Mouse (Mus musculus): ENCODE measurements at regions not wholly inside any gene's neighbourhood (a gene's known extent, or its start where the extent isn't known, plus 50 kb on each side); places are given as distances from the start of the nearest gene placed in this dataset.

DNA sequence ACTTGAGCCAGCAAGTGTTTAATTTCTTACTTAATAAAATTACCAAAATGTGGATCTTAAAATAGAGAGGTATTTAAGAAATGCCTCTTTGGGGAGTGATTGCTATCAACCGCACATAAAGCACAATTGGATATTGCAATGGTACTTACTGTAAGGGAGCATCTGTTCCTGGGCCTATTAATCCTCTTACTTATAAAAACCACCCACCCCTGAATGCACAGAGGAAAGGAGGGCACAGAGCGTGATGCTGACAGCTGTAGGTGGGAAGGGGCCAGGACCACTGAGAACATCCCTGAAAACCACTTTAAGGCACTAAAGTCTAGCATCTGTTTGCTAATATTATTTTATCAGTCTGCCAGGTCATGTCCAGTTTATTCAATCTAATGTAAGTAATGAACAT, 146.1 kb downstream of the Rgs21 start:
- TF ChIP-seq POLR2A (IDR thresholded peaks at IDR 0.05; ENCODE audit: borderline replicate concordance, extremely low read depth, insufficient read depth, insufficient read length): no peak
- H3K36me3 ChIP-seq (ENCODE audit: control insufficient read depth, insufficient read depth, low read length): no peaks in the 10 kb centered on the region
- DNase-seq (ENCODE audit: low spot score): no peak
- no peaks in the 10 kb centered on the region for H3K4me1 ChIP-seq (ENCODE audit: control insufficient read depth, insufficient read depth, low read length)
- H3K9me3 ChIP-seq (ENCODE audit: control insufficient read depth, low read length): no peaks in the 10 kb centered on the region
- no peak overlapping the region for H3K9ac ChIP-seq (ENCODE audit: low read depth, low read length, severe bottlenecking)
- H3K4me2 ChIP-seq (replicated peaks; ENCODE audit: low read depth, low read length, severe bottlenecking): no peak overlapping the region
- H3K4me3 ChIP-seq (replicated peaks; ENCODE audit: low read length): no peak overlapping the region
- no peaks in the 10 kb centered on the region for H3K27me3 ChIP-seq (ENCODE audit: control insufficient read depth, insufficient read depth, low read length)
- no peak for ATAC-seq (ENCODE audit: low FRiP score, low read depth)
- WGBS: 70% methylated on average over 2 of the region's 2 CpGs
- no peak overlapping the region for H3K27ac ChIP-seq (replicated peaks; ENCODE audit: low read depth, low read length)

DNA sequence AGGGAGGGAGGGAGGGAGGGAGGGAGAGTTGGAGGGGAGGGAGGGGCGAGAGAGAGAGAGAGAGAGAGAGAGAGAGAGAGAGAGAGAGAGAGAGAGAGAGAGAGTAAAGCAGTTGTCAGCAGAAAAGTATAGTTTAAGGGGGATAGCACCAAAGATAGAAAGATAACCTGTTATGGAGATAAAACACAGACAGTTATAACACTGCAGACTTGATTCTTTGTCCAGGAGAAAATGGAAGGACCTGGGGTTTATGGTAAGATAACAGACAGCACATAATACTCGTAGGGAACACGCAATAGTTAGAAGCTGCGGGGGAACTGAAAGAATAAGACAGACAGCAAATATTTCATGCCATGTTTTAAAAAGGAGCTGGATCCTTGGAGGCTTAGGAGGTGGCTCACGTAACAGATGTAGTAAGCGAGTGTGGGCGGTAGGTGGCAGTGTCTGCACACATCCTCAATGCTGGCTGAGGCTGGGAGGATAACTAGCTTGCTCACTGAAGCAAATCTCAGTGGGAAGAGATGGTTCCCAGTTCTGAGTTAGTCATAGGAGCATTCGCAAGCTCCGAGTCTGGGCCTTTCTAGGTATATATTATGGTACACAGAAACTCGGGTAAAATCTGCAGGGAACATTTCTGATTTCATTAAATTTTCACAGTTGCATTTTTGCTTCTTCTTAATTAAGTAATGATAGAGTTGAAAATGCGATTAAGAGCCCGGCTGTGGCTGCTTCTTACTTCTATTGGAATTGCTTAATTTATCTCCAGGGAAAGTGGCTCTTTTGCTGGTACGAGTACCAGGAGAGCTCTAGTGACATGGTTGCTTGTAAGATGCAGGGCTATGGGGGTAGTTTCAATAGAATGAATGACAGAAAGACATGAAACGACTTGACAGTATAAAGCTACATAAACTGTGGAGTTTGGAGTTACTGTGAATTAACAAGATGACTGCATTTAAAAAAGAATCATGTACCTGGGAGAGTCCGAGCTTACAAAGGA, 157.6 kb upstream of the Rgs1 start:
- 41% methylated on average over 15 of the region's 15 CpGs for WGBS
- H3K27me3 ChIP-seq (ENCODE audit: control insufficient read depth, insufficient read depth, low read length): no peaks in the 10 kb centered on the region

DNA sequence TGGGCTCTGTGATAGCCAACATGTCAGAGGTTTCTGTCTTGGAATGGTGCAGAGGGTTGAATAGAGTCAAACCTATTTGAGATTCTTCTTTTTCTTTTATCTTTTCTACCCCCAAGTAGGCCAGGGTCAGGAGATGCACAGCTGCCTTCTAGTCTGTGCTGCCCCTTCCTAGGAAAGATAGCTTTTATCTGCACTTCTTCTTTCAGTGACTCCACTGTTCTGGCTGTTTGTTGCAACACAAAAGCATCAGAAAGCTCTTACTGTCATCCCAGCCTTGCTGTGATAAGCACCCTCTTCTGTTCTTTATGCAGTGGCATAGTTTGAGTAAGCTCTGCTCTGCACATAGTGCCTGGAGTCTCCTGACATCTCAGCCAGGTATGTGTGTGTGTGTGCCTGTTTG, 156.7 kb upstream of the Rgs1 start:
- no peak for ATAC-seq (ENCODE audit: low FRiP score, low read depth)
- no peak for TF ChIP-seq POLR2A (IDR thresholded peaks at IDR 0.05; ENCODE audit: borderline replicate concordance, extremely low read depth, insufficient read depth, insufficient read length)
- H3K36me3 ChIP-seq (ENCODE audit: control insufficient read depth, insufficient read depth, low read length): no peaks in the 10 kb centered on the region

More for the DNA sequence above, 157.6 kb upstream of the Rgs1 start:
- H3K4me3 ChIP-seq (replicated peaks; ENCODE audit: low read length): no peak overlapping the region
- peak; percentile 73; the same call in 1 of the 2 replicates for ATAC-seq (ENCODE audit: low FRiP score, low read depth)
- no peaks in the 10 kb centered on the region for H3K9me3 ChIP-seq (ENCODE audit: control insufficient read depth, low read length)
- H3K9ac ChIP-seq (ENCODE audit: low read depth, low read length, severe bottlenecking): no peak overlapping the region
- no peaks in the 10 kb centered on the region for H3K4me1 ChIP-seq (ENCODE audit: control insufficient read depth, insufficient read depth, low read length)
- peak; percentile 84 for DNase-seq (ENCODE audit: low spot score)
- no peak overlapping the region for H3K27ac ChIP-seq (replicated peaks; ENCODE audit: low read depth, low read length)
- H3K36me3 ChIP-seq (ENCODE audit: control insufficient read depth, insufficient read depth, low read length): no peaks in the 10 kb centered on the region
- no peak overlapping the region for H3K4me2 ChIP-seq (replicated peaks; ENCODE audit: low read depth, low read length, severe bottlenecking)
- no peak for TF ChIP-seq POLR2A (IDR thresholded peaks at IDR 0.05; ENCODE audit: borderline replicate concordance, extremely low read depth, insufficient read depth, insufficient read length)

GRCm38 (mm10) chr1:144405031-144405430, 156.0 kb upstream of the Rgs1 start:
- Histone ChIP-seq H3K9ac (ENCODE audit: low read depth, low read length, severe bottlenecking) (no peak overlapping the region), H3K4me2 (replicated peaks; ENCODE audit: low read depth, low read length, severe bottlenecking) (no peak overlapping the region), H3K27ac (replicated peaks; ENCODE audit: low read depth, low read length) (no peak overlapping the region), H3K36me3 (ENCODE audit: control insufficient read depth, insufficient read depth, low read length) (no peaks in the 10 kb centered on the region), H3K4me1 (ENCODE audit: control insufficient read depth, insufficient read depth, low read length) (no peaks in the 10 kb centered on the region), H3K9me3 (ENCODE audit: control insufficient read depth, low read length) (no peaks in the 10 kb centered on the region), H3K27me3 (ENCODE audit: control insufficient read depth, insufficient read depth, low read length) (no peaks in the 10 kb centered on the region), H3K4me3 (replicated peaks; ENCODE audit: low read length) (no peak overlapping the region)
- WGBS: 64% methylated on average over 3 of the region's 3 CpGs
- no peak for TF ChIP-seq POLR2A (IDR thresholded peaks at IDR 0.05; ENCODE audit: borderline replicate concordance, extremely low read depth, insufficient read depth, insufficient read length)
- ATAC-seq (ENCODE audit: low FRiP score, low read depth) (no peak), DNase-seq (ENCODE audit: low spot score) (no peak)

More for the DNA sequence above, 156.7 kb upstream of the Rgs1 start:
- no peak overlapping the region for H3K27ac ChIP-seq (replicated peaks; ENCODE audit: low read depth, low read length)
- H3K9ac ChIP-seq (ENCODE audit: low read depth, low read length, severe bottlenecking): no peak overlapping the region
- no peaks in the 10 kb centered on the region for H3K4me1 ChIP-seq (ENCODE audit: control insufficient read depth, insufficient read depth, low read length)
- H3K4me2 ChIP-seq (replicated peaks; ENCODE audit: low read depth, low read length, severe bottlenecking): no peak overlapping the region
- no peaks in the 10 kb centered on the region for H3K9me3 ChIP-seq (ENCODE audit: control insufficient read depth, low read length)
- DNase-seq (ENCODE audit: low spot score): no peak
- H3K4me3 ChIP-seq (replicated peaks; ENCODE audit: low read length): no peak overlapping the region
- H3K27me3 ChIP-seq (ENCODE audit: control insufficient read depth, insufficient read depth, low read length): no peaks in the 10 kb centered on the region

DNA sequence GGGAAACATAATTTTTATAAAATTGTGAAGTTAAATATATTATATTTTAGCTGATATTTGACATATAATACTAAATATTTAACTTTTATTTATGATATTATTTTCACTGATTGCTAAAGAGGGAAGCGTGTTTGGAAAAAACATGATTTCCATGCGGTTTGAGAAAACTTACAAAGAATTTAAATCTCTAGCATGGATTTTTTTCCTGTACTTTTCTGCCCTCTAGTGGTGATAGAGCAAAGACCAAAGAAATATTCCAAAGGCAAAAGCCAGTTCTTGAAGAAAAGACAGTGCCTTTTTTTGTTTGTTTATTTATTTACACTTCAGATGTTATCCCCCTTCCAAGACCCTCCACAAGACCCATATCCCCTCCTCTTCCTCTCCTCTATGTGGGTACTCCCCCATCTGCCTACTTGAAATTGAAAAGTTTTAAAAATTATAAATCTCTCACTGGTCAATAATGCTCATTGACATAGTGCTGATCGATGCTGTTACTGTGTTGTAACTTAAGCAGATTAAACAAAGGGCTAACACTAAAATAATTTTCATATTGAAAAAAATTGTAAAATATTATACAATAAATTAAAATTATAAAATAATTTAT, 131.1 kb upstream of the Rgs1 start:
- H3K27me3 ChIP-seq (ENCODE audit: control insufficient read depth, insufficient read depth, low read length): no peaks in the 10 kb centered on the region
- peak; percentile 78 for DNase-seq (ENCODE audit: low spot score)
- H3K4me3 ChIP-seq (replicated peaks; ENCODE audit: low read length): no peak overlapping the region
- TF ChIP-seq POLR2A (IDR thresholded peaks at IDR 0.05; ENCODE audit: borderline replicate concordance, extremely low read depth, insufficient read depth, insufficient read length): no peak
- ATAC-seq (ENCODE audit: low FRiP score, low read depth): no peak
- H3K27ac ChIP-seq (replicated peaks; ENCODE audit: low read depth, low read length): no peak overlapping the region
- no peaks in the 10 kb centered on the region for H3K9me3 ChIP-seq (ENCODE audit: control insufficient read depth, low read length)
- H3K36me3 ChIP-seq (ENCODE audit: control insufficient read depth, insufficient read depth, low read length): no peaks in the 10 kb centered on the region
- no peaks in the 10 kb centered on the region for H3K4me1 ChIP-seq (ENCODE audit: control insufficient read depth, insufficient read depth, low read length)
- WGBS: 46% methylated on average over 3 of the region's 3 CpGs
- H3K9ac ChIP-seq (ENCODE audit: low read depth, low read length, severe bottlenecking): no peak overlapping the region
- no peak overlapping the region for H3K4me2 ChIP-seq (replicated peaks; ENCODE audit: low read depth, low read length, severe bottlenecking)

All from limb, embryonic 14.5 days (tissue).